Mouse (Mus musculus) heart, adult 11 months (tissue): ENCODE data around the gene Lysmd4.

Experiments
- DNase-seq: peaks from one replicate; pipeline ENCODE4 v3.0.0; 2022

Gene Lysmd4

DNA sequence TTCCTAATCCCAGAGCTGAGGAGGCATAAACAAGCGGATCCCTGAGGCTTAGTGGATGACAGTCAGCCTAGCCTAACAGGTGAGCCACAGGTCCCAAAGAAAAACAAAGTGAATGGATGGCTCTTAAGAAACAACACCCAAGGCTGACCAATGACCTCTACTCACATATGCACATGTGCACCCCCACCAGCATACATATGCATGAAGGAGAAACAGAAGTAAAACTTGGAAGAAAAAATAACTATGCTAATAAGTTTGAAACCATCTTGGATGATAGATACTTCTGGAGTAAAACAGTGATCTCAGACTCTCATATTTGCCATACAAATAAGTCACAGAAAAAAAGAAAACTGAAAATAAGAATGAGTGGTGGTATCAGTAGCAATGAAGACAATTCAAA, 122.1 kb downstream of the Lysmd4 start:
- DNase-seq: peak; percentile 39

DNA sequence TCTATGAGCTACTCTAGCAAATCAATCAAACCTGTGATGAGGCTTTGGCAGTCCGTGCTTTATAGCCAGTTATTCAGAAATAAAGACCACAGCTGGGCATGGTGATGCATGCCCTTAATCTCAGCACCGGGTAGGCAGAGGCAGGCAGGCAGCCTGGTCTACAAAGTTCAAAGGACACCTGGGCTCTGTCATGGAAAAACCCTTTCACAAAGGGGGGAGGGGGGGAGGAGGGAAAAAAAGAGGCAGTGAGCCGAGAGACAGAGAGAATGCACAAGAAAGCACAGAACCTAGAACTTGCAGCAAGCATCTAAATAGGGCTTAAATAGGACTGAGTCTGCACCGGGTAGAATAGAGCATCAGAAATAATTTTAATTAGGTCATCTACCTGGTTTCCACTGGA, 130.6 kb downstream of the Lysmd4 start:
- DNase-seq: peak; percentile 68

DNA sequence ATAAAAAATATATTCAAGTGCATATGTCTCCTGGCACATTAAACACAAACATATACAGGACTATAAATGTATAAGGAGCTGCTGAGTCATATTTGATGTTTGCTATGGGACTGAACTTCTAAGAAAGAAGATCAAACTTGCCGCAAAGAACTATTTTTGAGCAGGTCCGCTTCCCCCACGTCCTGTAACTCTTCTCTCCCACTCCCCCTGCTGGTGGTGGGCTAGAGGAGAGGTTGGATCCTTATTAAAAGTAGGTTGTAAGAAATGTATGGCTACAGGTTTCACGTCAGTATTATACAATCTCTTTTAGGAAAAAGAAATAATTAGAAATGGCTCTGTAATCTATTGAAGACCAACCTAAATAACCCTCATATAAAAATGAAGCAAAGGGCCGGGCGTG, 131.3 kb downstream of the Lysmd4 start:
- no peak for DNase-seq

DNA sequence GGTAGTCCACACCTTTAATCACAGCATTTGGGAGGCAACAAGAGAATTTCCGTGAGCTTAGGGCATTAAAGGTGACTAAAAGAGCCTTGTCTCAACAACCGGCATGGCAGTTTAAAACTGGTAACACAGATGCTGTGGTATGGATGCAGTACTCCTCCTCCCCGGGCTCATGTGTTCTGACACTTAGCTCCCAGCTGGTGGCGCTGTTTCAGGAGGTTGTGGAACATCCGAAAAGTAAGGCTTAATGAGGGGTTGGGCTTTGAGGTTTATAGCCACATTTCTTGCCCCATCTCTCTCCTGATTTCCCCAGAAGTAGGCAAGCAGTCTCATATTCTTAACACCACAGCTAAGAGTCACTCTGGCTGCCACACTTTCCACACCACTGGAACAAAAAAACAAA, 133.5 kb downstream of the Lysmd4 start:
- peak; percentile 79 for DNase-seq
